Mouse (Mus musculus): ENCODE measurements around the gene Hspa1l. TPM values are rescaled to one million over a fixed set of nuclear protein-coding genes. Genes with fewer than 3 reads are reported as not detected.
"Not testable (repeated sequence)": the region's sequence is repeated elsewhere in the genome, so short reads cannot be mapped to it uniquely, and the experiment has no call there.

Gene Hspa1l
- total RNA-seq, 2 experiments from 2014 or later: 0.42 to 0.48 TPM

GRCm38 (mm10) chr17:35005158-35005557, 32.7 kb downstream of the Hspa1l start:
- no peak for DNase-seq

DNA sequence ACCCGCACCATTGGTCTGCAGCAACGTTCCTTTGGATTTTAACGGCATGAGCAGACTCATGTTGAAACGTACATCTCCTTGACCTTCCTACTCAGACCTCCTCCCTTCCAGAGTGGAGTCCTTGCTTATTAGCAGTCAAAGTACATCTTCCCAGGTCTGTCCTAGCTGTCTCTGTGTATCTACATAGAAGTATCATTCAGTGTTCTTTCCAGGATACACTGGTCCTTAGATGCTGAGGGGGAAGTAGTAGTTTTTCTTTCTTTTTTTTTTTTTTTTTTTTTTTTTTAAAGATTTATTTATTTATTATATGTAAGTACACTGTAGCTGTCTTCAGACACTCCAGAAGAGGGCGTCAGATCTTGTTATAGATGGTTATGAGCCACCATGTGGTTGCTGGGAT, 33.4 kb downstream of the Hspa1l start:
- not testable (repeated sequence) for DNase-seq

- no peak for DNase-seq
Observed at GRCm38 (mm10) chr17:35007387-35007991, 35.0 kb downstream of the Hspa1l start.

GRCm38 (mm10) chr17:35009586-35009985, 37.1 kb downstream of the Hspa1l start:
- DNase-seq: no peak

DNA sequence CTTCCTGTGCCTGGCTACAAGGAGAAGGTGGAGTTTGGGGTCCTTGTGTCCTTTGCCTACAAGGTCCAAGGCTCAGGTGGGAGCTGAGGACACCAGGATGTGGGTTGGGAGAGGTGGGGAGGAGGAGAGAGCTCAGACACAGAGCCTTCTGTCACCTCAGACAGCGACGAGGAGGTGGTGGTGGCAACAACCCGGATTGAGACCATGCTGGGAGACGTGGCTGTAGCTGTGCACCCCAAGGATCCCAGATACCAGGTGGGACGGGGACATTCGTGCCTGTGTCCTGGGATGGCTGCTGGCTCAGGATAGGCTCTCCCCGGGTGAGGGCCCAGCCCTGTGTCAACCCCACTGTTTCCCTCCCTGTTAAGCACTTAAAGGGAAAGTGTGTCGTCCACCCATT, 38.9 kb downstream of the Hspa1l start:
- no peak for DNase-seq

- no peak for DNase-seq
Observed at GRCm38 (mm10) chr17:35012430-35012829, 39.9 kb downstream of the Hspa1l start.

- no peak for DNase-seq
Observed at GRCm38 (mm10) chr17:35013221-35013620, 40.7 kb downstream of the Hspa1l start.

DNA sequence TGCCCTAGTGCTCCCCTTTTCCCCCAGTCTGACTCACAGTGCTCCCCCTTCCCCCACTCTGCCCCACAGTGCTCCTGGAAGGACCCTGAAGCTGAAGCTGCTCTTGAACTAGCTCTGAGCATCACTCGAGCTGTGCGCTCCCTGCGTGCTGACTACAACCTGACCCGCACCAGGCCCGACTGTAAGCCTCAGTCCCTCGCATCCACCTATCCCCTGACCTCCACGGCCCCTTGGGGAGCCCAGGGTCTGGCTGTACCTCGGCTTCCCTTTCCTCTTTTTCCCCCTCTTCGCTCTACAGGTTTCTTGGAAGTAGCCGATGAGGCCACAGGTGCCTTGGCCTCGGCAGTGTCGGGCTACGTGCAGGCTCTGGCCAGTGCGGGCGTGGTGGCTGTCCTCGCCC, 42.8 kb downstream of the Hspa1l start:
- no peak for DNase-seq

DNA sequence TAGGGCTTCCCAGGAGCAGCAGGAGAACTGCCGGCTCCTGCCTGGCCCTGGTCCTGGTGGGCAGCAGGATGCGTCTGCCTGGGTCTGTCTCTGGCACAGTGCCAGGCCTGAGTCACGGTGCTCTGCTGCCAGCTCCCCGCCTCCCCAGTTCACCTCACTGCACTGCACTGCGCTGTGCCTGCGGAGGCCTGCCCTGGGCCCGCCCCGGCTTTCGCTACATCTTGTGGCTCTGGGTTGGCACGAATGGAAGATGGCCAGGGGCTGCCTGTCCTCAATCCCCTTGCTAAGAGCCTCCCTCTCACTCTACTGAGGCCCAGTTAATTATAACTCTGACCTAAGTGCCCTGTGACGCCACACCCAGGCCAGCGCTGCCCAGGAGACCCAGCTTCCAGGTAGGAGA, 43.9 kb downstream of the Hspa1l start, which contains the start of gene Vwa7:
Gene Vwa7, plus strand, starts transcription at position 204 of the 400 bp plus-strand sequence.
- no peak for DNase-seq

GRCm38 (mm10) chr17:35016791-35017705, 44.5 kb downstream of the Hspa1l start:
- DNase-seq: no peak

DNA sequence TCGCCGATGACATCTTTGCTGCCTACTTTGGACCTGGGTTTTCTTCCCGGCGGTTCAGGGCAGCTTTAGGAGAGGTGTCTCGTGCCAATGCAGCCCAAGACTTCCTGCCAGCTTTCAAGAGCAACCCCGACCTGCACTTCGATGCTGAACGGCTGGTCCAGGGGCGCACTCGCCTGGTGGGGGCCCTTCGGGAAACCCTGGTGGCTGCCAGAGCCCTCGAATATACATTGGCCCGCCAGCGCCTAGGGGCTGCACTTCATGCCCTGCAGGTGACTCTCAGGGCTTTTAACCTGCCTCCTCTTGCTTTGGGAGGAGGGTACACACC, 45.2 kb downstream of the Hspa1l start:
- DNase-seq: no peak

DNA sequence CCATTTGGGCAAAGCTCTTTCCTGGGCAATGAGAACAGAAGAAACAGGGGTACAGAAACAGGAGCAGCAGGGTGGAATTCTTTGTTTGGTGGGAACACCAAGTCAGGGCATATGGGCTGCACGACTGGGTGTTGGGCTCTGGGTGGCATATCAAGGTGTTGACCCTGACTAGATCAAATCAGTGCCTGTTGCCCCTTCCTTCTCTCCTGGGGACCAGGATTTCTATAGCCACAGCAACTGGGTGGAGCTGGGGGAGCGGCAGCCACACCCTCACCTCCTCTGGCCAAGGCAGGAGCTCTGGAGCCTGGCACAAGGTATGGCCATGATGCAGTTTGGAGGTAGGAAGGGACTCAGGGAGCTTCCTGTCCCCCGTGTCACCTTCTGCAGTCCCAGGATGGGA, 45.7 kb downstream of the Hspa1l start:
- no peak for DNase-seq

DNA sequence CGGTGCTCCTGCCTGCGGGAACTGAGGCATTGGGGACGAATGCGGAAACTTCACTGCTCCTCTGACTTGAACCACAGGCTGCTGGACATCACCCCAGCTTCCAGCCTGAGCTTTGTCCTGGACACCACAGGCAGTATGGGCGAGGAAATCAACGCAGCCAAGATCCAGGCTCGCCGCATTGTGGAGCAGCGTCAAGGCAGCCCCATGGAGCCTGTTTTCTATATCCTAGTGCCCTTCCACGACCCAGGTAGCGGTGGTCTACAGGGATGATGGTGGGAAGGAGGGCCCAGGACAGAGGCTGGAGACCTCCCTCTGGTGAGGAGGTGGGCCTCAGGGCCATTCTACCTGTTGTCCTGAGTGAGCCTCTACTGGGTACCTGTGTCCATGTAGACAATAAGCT, 47.4 kb downstream of the Hspa1l start:
- DNase-seq: no peak

- no peak for DNase-seq
Observed at GRCm38 (mm10) chr17:35020551-35020950, 48.0 kb downstream of the Hspa1l start.

DNA sequence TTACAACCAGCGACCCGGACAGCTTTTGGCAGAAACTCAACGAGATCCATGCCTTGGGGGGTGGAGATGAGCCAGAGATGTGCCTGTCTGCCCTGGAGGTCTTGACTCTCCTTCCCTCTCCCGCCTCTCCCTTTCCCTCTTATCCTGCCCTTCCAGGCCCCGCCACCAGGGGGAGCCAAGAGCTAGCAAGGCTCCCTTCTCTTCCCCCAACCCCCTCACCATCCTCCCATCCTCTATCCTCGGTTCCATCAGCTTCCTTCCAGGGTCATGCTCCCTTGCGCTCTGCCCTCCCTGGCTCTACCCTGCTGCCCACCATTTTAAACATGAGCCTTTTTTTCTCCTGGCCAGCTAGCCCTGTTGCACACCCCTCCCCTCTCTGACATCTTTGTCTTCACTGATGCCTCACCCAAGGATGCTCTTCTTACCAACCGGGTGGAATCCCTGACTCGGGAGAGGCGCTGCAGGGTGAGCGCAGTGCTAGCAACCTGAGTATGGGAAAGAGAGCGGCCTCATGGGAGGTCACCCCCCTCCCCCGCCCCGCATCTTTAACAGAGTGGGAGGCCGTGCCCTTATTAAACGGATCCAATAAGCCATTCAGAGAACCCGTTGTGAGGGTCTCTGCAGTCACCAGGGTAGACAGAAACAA, 48.8 kb downstream of the Hspa1l start:
- DNase-seq: peak; percentile 83 to 86

DNA sequence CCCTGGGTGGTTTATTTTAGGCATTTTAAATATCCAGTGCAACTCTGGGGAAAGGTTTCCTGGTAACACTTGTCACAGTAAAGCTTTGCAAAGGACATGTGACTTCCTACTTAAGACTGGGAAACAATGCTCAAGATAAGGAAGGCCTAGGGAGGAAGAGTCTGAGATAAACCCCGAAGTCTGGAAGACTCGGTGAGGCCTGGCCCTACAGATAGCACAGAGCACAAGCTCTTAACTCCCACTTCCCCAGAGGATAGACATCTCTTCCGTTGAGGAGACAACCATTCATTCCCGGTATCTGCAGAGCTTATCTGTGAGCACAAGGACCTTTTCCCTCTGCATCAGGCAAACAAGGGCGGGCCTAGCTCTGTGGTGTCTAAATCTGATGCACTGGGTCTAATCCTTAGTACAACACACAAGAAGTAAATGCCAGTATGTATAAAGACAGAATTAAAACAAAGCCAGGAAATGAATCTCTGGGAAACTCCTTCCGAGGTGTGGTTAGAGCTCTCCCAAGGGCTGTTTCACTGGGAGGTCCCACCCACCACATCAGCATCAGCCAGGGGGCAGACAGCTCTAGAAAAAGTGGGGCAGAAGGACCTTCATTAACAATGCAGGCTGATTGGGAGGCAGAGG, 49.5 kb downstream of the Hspa1l start:
- no peak for DNase-seq

DNA sequence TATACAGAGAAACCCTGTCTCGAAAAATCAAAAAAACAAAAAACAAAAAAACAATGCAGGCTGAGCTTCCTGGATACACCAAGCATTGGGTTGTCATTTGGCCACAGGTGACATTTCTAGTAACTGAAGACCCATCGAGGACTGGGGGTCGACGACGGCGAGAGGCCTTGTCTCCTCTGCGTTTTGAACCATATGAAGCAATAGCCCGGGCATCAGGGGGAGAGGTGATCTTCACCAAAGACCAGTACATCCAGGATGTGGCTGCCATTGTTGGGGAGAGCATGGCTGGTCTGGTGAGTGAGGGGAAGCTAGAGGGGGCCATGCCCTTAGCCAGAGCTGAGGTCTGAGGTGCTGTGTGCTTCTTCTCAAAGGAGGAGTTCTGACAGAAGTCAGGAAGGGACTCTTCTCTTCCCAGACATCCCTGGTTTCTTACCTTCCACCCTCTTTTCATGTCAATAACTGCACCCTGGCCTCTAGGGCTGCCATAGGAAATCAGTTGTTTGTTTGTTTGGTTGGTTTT, 50.1 kb downstream of the Hspa1l start:
- DNase-seq: no peak

- DNase-seq: no peak
Observed at GRCm38 (mm10) chr17:35023221-35023620, 50.7 kb downstream of the Hspa1l start.

- no peak for DNase-seq
Observed at GRCm38 (mm10) chr17:35023756-35024155, 51.3 kb downstream of the Hspa1l start.

DNA sequence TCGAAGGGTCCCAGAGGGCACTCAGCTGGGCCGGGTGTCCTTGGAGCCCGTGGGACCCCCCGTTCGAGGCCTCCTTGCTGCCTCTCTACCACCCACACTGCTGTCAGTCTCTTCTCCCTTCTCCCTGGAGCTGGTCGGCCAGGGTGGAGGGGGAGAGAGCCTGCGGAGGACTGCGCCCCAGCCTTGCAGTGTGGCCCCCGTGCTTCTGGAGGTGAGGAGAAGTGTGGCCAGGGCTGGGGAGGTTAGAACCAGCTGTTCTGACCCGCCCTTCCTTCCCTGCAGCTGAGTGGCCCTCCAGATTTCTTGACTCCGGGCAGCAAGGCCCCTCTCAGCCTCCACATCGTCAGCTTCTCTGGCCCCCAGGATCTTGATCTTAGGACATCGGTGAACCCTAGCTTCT, 51.8 kb downstream of the Hspa1l start:
- DNase-seq: no peak

DNA sequence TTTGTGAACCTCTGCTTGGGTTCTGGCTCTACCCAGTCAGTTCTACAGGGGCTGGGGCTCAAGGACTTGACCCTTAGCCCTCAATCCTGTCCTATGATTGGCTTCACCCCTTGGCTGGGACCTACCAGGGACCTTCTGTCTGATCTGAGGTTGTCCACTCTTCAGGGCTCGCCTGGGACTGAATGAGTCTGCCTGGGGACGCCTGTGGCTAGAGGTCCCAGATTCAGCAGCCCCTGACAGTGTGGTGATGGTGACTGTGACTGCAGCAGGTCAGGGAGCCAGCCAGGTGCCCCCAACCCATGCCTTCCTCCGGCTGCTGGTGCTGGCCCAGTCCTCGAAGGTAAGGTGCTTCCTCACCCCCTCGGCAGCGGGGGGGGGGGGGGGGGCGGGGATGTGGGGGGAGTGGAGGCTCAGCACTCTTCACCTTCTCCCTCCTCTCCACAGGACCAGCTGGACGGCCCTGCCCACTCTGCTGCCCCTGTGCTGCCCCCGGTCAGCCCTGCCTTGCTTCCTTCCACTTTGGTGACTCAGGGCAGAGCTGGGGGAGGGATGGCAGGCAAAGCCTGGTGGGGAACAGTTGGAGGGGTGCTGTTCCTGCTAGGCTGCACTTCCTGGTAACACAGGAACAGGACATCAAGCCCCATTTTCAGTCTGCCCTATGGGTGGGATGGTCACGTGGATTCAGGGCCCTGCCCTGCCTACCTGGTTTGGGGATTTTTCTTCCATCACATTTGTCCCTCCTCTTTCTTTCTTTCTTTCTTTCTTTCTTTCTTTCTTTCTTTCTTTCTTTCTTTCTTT, 52.4 kb downstream of the Hspa1l start:
- DNase-seq: no peak

GRCm38 (mm10) chr17:35026206-35026605, 53.7 kb downstream of the Hspa1l start:
- no peak for DNase-seq

Measured in layer of hippocampus, postnatal 36 days (tissue).